Mouse (Mus musculus): ENCODE measurements around the gene Lrba.

Lrba gene

GRCm38 (mm10) chr3:86522880-86523505 lies 298.5 kb downstream of the Lrba start:
- no peak for DNase-seq

DNA sequence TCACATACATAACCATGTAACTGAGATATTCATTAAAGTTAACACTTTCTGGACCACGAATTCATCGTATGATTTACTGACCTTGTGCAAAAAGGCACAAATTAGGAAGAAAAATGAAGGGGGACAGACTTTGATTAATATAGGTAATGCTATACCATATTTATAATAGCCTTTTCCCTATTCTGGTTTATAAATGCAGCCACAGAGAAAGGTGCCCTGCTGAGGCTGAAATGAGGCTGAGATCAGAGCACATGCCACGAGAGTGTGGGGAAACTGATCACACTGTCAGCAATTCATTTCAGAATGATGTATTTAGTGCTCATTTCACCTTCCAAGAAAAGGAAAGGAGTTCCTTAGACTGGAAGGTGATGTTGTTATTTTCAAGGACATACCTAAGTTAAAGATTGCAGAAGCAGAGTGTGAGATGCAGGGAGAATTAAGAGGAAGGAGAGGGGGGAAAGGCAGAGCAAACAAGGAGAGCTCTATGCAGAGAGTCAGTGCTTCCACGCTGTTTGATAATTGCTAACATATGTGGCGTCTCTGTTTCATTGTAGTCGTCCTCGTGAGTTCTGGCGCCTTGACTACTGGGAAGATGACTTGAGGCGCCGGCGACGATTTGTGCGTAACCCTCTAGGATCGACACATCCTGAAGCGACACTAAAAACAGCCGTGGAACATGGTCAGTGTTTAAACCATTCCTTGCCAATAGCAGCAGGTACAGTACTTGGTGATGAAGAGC lies 307.2 kb downstream of the Lrba start:
- no peak for DNase-seq

DNA sequence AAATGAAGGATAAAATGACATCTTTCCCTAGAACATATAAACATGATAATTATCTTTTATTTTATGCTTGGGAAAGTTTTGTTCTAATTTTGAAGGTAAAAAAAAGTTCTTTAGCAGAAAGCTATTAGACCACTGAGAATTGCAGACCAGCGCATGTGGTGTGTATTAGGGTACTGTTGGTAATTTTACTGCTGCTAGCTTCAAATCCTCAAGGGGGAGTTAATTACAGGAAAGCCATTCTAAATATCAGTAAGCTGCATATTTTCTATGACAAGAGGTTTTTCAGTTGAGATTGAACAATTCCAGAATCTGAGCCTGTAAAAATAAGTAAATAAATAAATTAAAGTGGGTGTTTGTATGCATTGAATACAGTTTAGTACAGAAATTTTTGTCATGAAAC lies 312.3 kb downstream of the Lrba start:
- DNase-seq: no peak

GRCm38 (mm10) chr3:86538645-86539554 lies 314.4 kb downstream of the Lrba start:
- no peak for DNase-seq

GRCm38 (mm10) chr3:86539555-86540168 lies 315.2 kb downstream of the Lrba start:
- no peak for DNase-seq

- DNase-seq: no peak
Observed at GRCm38 (mm10) chr3:86541074-86541614, 316.7 kb downstream of the Lrba start.

GRCm38 (mm10) chr3:86541863-86542397 lies 317.4 kb downstream of the Lrba start:
- no peak for DNase-seq

DNA sequence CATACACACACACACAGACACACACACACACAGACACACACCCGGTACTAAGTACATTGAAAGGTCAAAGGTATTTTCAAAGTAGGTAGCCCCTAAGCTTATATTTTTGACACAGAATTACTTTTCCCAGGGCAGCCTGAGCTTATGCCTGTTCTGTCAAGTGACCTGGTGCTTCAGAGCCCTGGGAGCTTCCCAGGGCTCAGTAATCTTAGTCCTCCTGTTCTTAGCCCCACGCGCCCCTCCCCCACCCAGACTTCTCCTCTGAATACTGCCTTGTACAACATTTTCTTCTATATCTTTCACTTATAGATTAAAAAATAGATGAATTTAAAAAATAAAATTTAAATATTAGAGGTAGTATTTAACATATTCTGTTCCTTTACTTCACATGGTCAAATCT lies 320.3 kb downstream of the Lrba start:
- no peak for DNase-seq

- no peak for DNase-seq
Observed at GRCm38 (mm10) chr3:86545945-86546344, 321.5 kb downstream of the Lrba start.

GRCm38 (mm10) chr3:86546471-86547250 lies 322.2 kb downstream of the Lrba start:
- peak; percentile 53 for DNase-seq

DNA sequence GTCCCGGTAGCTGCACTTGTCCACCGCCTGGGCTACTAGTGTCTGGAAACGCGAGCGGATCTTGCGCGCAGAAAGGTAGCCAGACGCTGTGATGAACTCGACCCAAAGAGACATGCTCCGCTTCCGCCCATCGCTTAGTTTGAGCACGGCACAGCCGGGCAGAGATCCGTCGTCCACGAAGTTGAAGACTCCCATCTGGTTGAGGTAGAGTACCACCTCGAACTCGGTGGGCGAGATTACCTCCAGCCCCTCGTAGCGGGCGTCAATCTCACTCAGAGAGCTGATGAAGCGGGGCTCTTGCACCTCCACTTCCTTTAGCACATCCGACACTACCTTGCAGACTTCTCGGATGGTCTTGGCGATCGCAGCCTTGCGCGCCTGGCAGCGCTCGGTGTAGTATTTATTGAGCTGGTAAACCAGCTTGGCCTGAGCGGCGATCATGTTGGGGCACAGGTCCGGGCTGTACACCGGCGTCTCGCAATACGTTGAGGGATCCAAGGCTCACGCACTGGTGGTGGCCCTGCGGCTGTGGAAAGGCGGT lies 322.8 kb downstream of the Lrba start:
- DNase-seq: no peak

DNA sequence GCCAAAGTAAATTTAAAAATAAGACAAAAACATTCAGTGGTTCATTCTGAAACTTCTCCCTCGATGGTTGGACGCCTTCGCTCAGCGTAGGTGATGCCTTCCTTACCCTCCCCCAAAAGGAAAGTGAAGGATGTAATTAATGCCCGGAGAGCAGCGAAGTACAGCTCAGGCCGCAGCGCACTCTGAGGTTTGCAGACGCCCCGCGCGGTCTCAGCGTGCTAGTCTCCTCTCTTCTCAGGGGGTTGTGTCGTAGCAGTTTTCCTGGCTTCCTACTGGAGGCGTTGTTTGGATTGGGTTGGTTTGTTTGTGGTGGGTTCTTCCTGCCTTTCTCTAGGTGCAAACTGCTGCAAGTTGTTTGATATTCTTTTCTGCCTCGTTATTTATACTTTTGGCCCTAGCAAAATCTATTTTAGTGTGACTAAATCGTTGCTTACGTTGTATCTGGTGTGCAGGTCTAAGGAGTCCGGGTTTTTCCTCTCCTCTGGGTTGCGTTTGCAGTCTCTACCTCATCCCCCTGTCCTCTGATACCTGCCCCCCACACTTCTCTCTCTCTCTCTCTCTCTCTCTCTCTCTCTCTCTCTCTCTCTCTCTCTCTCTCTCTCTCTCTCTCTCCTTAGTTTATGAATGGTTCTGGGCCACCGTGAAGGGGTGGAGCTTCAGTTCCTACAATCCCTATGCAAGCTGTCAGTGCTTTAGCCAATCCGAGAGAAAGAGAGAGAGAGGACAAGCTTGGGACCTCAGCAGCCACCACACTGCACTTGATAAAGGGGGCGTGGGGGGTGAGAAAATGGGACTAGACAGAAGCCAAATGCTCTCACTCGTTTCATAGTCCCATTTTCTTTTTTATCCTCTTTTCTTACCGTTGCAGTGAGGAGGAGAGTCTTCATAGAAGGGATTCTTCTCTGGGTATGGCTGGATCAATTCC lies 323.9 kb downstream of the Lrba start, which contains the start of gene Mab21l2:
Mab21l2 (minus strand) TSS at position 539 of the 925 bp plus-strand sequence.
- DNase-seq: peak; percentile 31

- DNase-seq: no peak
Observed at GRCm38 (mm10) chr3:86550301-86551010, 326.0 kb downstream of the Lrba start.

- DNase-seq: no peak
Observed at GRCm38 (mm10) chr3:86551011-86551728, 326.7 kb downstream of the Lrba start.

DNA sequence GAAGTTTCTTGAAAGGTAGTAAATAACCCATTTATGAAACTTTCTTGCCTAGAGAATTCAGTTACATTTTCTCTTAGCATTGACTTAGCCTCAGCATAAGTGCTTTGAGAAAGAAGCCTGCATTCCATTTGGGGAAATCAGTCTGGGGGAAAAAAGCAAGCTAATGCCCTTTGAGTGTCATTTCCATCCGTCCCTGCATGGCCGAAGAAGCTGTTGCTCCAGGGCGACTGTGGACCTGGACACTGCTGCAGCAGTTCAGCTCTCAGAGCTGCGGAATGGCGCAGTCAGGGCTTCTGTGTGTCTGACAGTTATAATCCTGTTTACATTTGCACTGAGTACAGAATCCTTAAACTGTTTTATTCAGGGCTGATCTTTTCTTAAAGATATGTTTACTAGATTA lies 327.7 kb downstream of the Lrba start:
- DNase-seq: no peak

DNA sequence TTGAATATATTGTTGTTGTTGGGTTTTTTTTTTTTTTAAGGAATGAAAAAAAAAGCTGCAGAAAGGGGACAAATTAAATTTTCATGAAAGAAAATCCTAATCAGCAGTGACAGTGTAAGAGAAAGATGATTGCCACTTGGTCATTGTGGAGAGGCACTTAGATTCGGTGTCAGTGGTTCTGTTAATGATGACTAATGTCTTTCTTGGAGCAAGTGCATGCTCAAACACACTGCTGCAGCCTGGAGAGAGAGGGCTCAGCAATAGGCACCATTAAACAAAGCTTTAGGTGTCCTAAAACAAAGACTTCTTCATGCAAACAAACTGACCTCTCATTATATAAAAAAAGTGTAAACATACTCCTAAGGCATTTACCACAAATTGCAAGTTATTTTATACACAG lies 334.5 kb downstream of the Lrba start:
- no peak for DNase-seq

GRCm38 (mm10) chr3:86559635-86560034 lies 335.2 kb downstream of the Lrba start:
- no peak for DNase-seq

- no peak for DNase-seq
Observed at GRCm38 (mm10) chr3:86560281-86561022, 336.0 kb downstream of the Lrba start.

Measured in cerebellum, adult 11-12 months (tissue).